Mouse (Mus musculus): ENCODE measurements around the gene Lingo3.
"Not testable (repeated sequence)": the region's sequence is repeated elsewhere in the genome, so short reads cannot be mapped to it uniquely, and the experiment has no call there.

- not testable (repeated sequence) for TF ChIP-seq CTCF (IDR thresholded peaks at IDR 0.05; ENCODE audit: low read depth, low read length); POLR2AphosphoS5 (IDR thresholded peaks at IDR 0.05; ENCODE audit: insufficient replicate concordance, low read depth, low read length); GATA1 (IDR thresholded peaks at IDR 0.05; ENCODE audit: borderline replicate concordance, low read length)
These were observed 25.9 kb downstream of the Lingo3 start for GRCm38 (mm10) chr10:80817955-80818354.

All from G1E (cell line).